Mouse (Mus musculus) heart, postnatal 0 days (tissue): ENCODE results near the gene Zfp511.

ENCODE experiments used
- CTCF ChIP-seq: IDR thresholded peaks from 2 replicates; pipeline ENCODE4 v1.5.1; 2016; ENCODE audit warnings: antibody characterized with exemption, control low read depth, low read depth
- EP300 ChIP-seq: IDR thresholded peaks from 2 replicates; pipeline ENCODE4 v1.6.1; 2016; ENCODE audit warnings: antibody characterized with exemption, low read depth

- TF ChIP-seq CTCF, result no peak
- TF ChIP-seq EP300, result no peak
Measured at GRCm38 (mm10) chr7:140057413-140058407, 21.5 kb downstream of the Zfp511 start.
